In the genomic region with DNA sequence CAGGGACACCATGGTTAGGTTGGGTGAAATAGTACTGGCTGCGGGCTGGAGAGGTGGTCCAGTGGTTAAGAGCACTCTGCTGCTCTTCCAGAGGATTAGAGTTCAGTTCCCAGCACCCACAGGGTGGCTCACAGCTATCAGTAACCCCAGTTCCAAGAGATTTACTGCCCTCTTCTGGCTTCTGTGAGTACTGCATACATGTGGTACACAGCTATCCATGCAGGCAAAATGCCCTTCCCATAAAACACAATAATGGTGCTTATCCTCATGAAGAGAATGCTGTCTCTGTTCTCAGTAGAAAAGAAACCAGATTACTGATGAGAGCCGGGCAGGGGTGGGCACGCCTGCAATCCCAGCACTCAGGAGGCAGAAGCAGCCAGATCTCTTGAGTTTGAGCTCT, we compare ENCODE assay signal across 15 mouse cellular contexts.
A peak's percentile ranks its signal among the peaks of the same experiment; 100 is the strongest.
DNase-seq lines count a peak whose midpoint lies in the region; ATAC-seq and TF ChIP-seq lines count a peak whose summit lies in the region.
"Had no signal": no experiment of that assay in that cellular context is flagged by ENCODE, and none has a peak within 500 bp of the region (broad histone marks: within the 10 kb centered on the region; RNA-seq: fewer than 3 reads in every experiment).

No protein-coding gene starts in this region.

- H3K36me3 ChIP-seq in lung, embryonic 14.5 days (ENCODE audit: insufficient read depth): 0 out of 2 replicates have a peak, but pooled peaks cover 2% of the 10 kb centered on the region
- peaks cover 21% of the 10 kb centered on the region for H3K36me3 ChIP-seq in E14TG2a.4 (ENCODE audit: insufficient read depth, low read length)
- H3K36me3 ChIP-seq: limb, embryonic 15.5 days had no signal

- WGBS in lung, embryonic 14.5 days: 95% methylated on average over 3 of the region's 3 CpGs

- no peak overlapping the region for H3K4me3 ChIP-seq in lung, embryonic 14.5 days (ENCODE audit: low read depth, low read length)
- no peak overlapping the region for H3K4me3 ChIP-seq in E14TG2a.4 (replicated peaks; ENCODE audit: low read length)
- H3K4me3 ChIP-seq: erythroblast, embryonic 14.5 days; limb, embryonic 15.5 days had no signal

- ATAC-seq in lung, embryonic 14.5 days (ENCODE audit: insufficient read depth): no peak

- peak; percentile 79 for DNase-seq in heart, adult 11 months
- DNase-seq in heart, adult 8-10 months (ENCODE audit: low spot score): no peak
- no peak for DNase-seq in lung, embryonic 14.5 days
- DNase-seq in lung, postnatal 25 days (ENCODE audit: low spot score): no peak
- peak; percentile 32 for DNase-seq in induced T-regulatory cell, adult 2 months (ENCODE audit: low read depth)
- no peak for DNase-seq in ovary, postnatal 36 days (ENCODE audit: low spot score)
- DNase-seq in frontal cortex, postnatal 10 days (ENCODE audit: low spot score in 2 of 2): no peak
- DNase-seq: adrenal gland, postnatal 14 days; cerebellum, adult 11 months; kidney, postnatal 4 days; right cerebral cortex, postnatal 4 days had no signal

- no peaks in the 10 kb centered on the region for H3K27me3 ChIP-seq in lung, embryonic 14.5 days (ENCODE audit: insufficient read depth, low read length)
- H3K27me3 ChIP-seq in E14TG2a.4 (ENCODE audit: insufficient read depth, low read length): no peaks in the 10 kb centered on the region
- H3K27me3 ChIP-seq: limb, embryonic 15.5 days had no signal

- no peaks in the 10 kb centered on the region for H3K4me1 ChIP-seq in lung, embryonic 14.5 days (ENCODE audit: insufficient read depth)
- peaks cover 26% of the 10 kb centered on the region for H3K4me1 ChIP-seq in E14TG2a.4 (replicated peaks; ENCODE audit: low read depth, low read length)
- H3K4me1 ChIP-seq: limb, embryonic 15.5 days had no signal

- H3K9ac ChIP-seq in lung, embryonic 14.5 days: no peak overlapping the region
- H3K9ac ChIP-seq: limb, embryonic 15.5 days had no signal

- no peak overlapping the region for H3K27ac ChIP-seq in lung, embryonic 14.5 days (ENCODE audit: low read depth)
- H3K27ac ChIP-seq: limb, embryonic 15.5 days; macrophage had no signal

- H3K9me3 ChIP-seq in lung, embryonic 14.5 days (ENCODE audit: low read depth, low read length): no peaks in the 10 kb centered on the region; the same call in 1 of the 2 replicates
- H3K9me3 ChIP-seq in E14TG2a.4 (ENCODE audit: low read length): peaks cover 5% of the 10 kb centered on the region; the same call in 1 of the 2 replicates
- H3K9me3 ChIP-seq: limb, embryonic 15.5 days had no signal

- TF ChIP-seq CTCF in lung, embryonic 14.5 days (IDR thresholded peaks at IDR 0.05; ENCODE audit: low read depth): peak; percentile 39
- TF ChIP-seq CTCF in E14TG2a.4 (conservative IDR thresholded peaks at IDR 0.05; ENCODE audit: low read length): peak; percentile 64

- no peak overlapping the region for H3K4me2 ChIP-seq in lung, embryonic 14.5 days
- H3K4me2 ChIP-seq: limb, embryonic 15.5 days had no signal

Comparison
In these comparisons a context has a peak if more than half of its experiments do, and no peak if none do; other contexts are left out.
1. DNase-seq: peak in heart, adult 11 months (single experiment) and induced T-regulatory cell, adult 2 months (single experiment); none in heart, adult 8-10 months (single experiment), lung, embryonic 14.5 days (single experiment), lung, postnatal 25 days (single experiment), ovary, postnatal 36 days (single experiment) and frontal cortex, postnatal 10 days (0 of 2).